Mouse (Mus musculus) liver, embryonic 14.5 days (tissue): ENCODE data around the gene Gm9857. TPM values are rescaled to one million over a fixed set of nuclear protein-coding genes. Genes with fewer than 3 reads are reported as not detected.
A peak's percentile ranks its signal among the peaks of the same experiment; 100 is the strongest.

ENCODE experiments used
- ATAC-seq: fragments of 200-750 bp; cut with Nextera tagmentation; 2 replicates; pipeline ENCODE4 v1.8.0; 2017; ENCODE audit warnings: moderate number of reproducible peaks, mild to moderate bottlenecking, moderate library complexity; ENCODE audit not compliant: insufficient read depth
- DNase-seq, 3 experiments: peaks; one replicate each; pipeline ENCODE4 v3.0.0-alpha.2; 2012 to 2013; ENCODE audit warnings: low read depth in 3 of 3, low spot score in 3 of 3
- H3K27ac ChIP-seq: fragments of 300-500 bp; sonication (generic); 2 replicates; pipeline ENCODE4 v1.5.1; 2014; ENCODE audit warnings: moderate library complexity, mild to moderate bottlenecking, control low read depth, inconsistent platforms
- H3K27me3 ChIP-seq: fragments of 300-500 bp; sonication (generic); 2 replicates; pipeline ENCODE4 v1.6.1; 2014; ENCODE audit warnings: mild to moderate bottlenecking, low read length, moderate library complexity; ENCODE audit not compliant: control insufficient read depth, insufficient read depth
- H3K36me3 ChIP-seq: fragments of 300-500 bp; sonication (generic); replicated peaks from 2 replicates; pipeline ENCODE4 v1.6.1; 2014; ENCODE audit warnings: low read depth; ENCODE audit not compliant: control insufficient read depth, insufficient read depth
- H3K4me1 ChIP-seq, 2 experiments: fragments of 200-500 bp in 1 of 2; fragments of 300-500 bp in 1 of 2; sonication (generic) in 1 of 2; replicated peaks; 2 replicates each; pipeline ENCODE4 v1.6.1; 2012 to 2014; ENCODE audit warnings: antibody characterized with exemption in 1 of 2, inconsistent platforms in 1 of 2, low read length in 1 of 2; ENCODE audit not compliant: control insufficient read depth in 2 of 2, insufficient read depth in 2 of 2
- H3K4me2 ChIP-seq: fragments of 300-500 bp; sonication (generic); 2 replicates; pipeline ENCODE4 v1.6.1; 2014; ENCODE audit warnings: low read depth, mild to moderate bottlenecking, control low read depth, moderate library complexity
- H3K4me3 ChIP-seq, 2 experiments: fragments of 200-500 bp in 1 of 2; fragments of 300-500 bp in 1 of 2; sonication (generic) in 1 of 2; 2 replicates each; pipeline ENCODE4 v1.5.1; 2012 to 2014; ENCODE audit warnings: low read depth in 2 of 2, low read length in 2 of 2, mild to moderate bottlenecking in 2 of 2, control low read depth in 1 of 2, inconsistent platforms in 1 of 2, moderate library complexity in 1 of 2; ENCODE audit not compliant: insufficient read depth in 1 of 2
- H3K9ac ChIP-seq: fragments of 300-500 bp; sonication (generic); replicated peaks from 2 replicates; pipeline ENCODE4 v1.6.1; 2014; ENCODE audit warnings: mild to moderate bottlenecking, control low read depth, moderate library complexity
- H3K9me3 ChIP-seq: fragments of 300-500 bp; sonication (generic); 2 replicates; pipeline ENCODE4 v1.6.1; 2016; ENCODE audit warnings: low read length, mixed read lengths; ENCODE audit not compliant: control insufficient read depth
- CTCF ChIP-seq: IDR thresholded peaks from 2 replicates; pipeline ENCODE4 v1.5.1; 2016; ENCODE audit warnings: antibody characterized with exemption, low read depth, control low read depth
- EP300 ChIP-seq: IDR thresholded peaks from 2 replicates; pipeline ENCODE4 v1.6.1; 2016; ENCODE audit warnings: antibody characterized with exemption, low read depth
- WGBS: fragments of 180-500 bp; shearing (Covaris S2); extraction: QIAGEN DNeasy Blood & Tissue Kit; methylation state at CpG from one replicate; pipeline ENCODE4 v1.1.7; 2014; ENCODE audit not compliant: insufficient replicate concordance; 5-methylcytosine and 5-hydroxymethylcytosine counted together
- polyA plus RNA-seq, 2 experiments: library from polyadenylated mRNA; depleted of rRNA in 1 of 2; stranded (reverse) in 1 of 2; unstranded in 1 of 2; fragments of >200 nt; fragmentation: Nextera tagmentation in 1 of 2; extraction: Ambion mirVana in 1 of 2; gene quantifications; 2 replicates each; pipeline versions ENCODE4 v1.2.1 to v1.2.3; 2012 to 2014

Gene Gm9857
- polyA plus RNA-seq, 2 experiments: not detected

DNA sequence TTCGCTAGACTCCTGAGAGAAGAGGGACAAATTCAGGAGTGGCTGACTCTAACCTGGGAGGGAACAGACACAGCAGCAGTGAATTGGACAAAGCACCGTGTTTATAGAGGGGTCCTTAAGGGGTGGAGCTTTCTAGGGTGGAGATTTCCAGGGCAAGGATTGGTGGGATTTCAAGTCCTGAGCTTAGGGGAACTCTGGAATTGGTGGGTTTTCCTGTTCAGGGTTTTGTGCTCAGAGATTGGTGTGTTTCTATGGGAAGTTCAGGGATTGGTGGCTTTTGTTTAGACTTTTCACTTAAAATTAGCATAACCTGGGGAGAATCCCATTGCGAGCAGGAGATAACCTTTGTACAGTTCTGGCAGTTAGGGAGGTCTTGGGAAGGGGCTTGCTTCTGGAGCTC is 22.3 kb downstream of the Gm9857 start:
- Histone ChIP-seq H3K9ac (no peak overlapping the region), H3K9me3 (no peaks in the 10 kb centered on the region), H3K36me3 (no peaks in the 10 kb centered on the region), H3K27ac (no peak overlapping the region), H3K4me1 (peaks cover 17 to 35% of the 10 kb centered on the region in 2 experiments), H3K4me3 (no peak overlapping the region), H3K4me2 (no peak overlapping the region), H3K27me3 (no peaks in the 10 kb centered on the region)
- 57% methylated on average over 3 of the region's 3 CpGs for WGBS
- no peak for ATAC-seq
- TF ChIP-seq CTCF (no peak), EP300 (no peak)
- DNase-seq: no peak

DNA sequence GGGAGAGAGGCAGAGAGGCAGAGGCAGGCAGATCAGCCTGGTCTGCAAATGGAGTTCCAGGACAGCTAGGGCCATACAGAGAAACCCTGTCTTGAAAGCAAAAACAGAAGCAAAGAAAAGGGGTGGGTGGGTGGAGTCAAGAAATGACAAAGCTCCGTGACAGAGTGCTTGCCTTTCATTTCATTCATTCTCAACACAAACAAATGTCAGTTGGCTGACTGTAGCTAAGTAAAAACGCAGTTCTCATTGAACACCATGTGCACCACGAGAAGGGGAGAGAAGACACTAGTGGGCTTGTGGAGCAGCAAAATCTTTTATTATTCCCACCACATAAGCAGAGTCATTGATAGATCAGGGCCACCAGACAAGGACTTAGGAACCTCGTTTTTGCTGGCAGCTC is 23.4 kb downstream of the Gm9857 start:
- ATAC-seq: no peak
- Histone ChIP-seq H3K4me1 (peaks cover 11 to 29% of the 10 kb centered on the region in 2 experiments), H3K36me3 (no peaks in the 10 kb centered on the region), H3K4me3 (no peak overlapping the region), H3K4me2 (peak overlapping the region; percentile 22), H3K27me3 (no peaks in the 10 kb centered on the region), H3K9me3 (no peaks in the 10 kb centered on the region), H3K9ac (no peak overlapping the region), H3K27ac (no peak overlapping the region)
- WGBS: 35% methylated on average over 4 of the region's 4 CpGs
- DNase-seq: no peak
- TF ChIP-seq CTCF (no peak), EP300 (no peak)

DNA sequence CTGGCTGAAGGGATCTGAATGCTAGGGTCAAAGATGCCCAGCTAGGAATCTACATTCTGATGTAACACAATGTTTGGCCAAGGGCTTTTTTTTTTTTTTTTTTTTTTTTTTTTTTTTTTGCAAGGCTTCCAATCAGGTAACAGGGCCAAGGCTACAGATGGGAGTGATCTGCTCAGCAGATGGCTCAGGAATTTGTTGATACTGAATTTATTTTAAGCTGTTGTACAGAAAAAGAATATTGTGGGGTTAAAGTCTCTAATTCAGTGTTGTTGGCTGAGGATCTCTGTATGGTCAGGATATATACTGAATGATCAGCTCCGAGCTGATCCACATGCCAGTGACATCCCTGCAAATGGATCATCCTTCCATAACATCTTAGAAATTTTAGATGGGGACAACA is 24.2 kb downstream of the Gm9857 start:
- Histone ChIP-seq H3K36me3 (no peaks in the 10 kb centered on the region), H3K27ac (no peak overlapping the region), H3K9me3 (no peaks in the 10 kb centered on the region), H3K4me3 (no peak overlapping the region), H3K27me3 (no peaks in the 10 kb centered on the region), H3K4me2 (no peak overlapping the region), H3K9ac (no peak overlapping the region), H3K4me1 (peaks cover 3 to 21% of the 10 kb centered on the region in 2 experiments)
- no peak for DNase-seq
- ATAC-seq: no peak
- TF ChIP-seq EP300 (no peak), CTCF (no peak)
- 70% methylated on average over 1 of the region's 1 CpGs for WGBS

DNA sequence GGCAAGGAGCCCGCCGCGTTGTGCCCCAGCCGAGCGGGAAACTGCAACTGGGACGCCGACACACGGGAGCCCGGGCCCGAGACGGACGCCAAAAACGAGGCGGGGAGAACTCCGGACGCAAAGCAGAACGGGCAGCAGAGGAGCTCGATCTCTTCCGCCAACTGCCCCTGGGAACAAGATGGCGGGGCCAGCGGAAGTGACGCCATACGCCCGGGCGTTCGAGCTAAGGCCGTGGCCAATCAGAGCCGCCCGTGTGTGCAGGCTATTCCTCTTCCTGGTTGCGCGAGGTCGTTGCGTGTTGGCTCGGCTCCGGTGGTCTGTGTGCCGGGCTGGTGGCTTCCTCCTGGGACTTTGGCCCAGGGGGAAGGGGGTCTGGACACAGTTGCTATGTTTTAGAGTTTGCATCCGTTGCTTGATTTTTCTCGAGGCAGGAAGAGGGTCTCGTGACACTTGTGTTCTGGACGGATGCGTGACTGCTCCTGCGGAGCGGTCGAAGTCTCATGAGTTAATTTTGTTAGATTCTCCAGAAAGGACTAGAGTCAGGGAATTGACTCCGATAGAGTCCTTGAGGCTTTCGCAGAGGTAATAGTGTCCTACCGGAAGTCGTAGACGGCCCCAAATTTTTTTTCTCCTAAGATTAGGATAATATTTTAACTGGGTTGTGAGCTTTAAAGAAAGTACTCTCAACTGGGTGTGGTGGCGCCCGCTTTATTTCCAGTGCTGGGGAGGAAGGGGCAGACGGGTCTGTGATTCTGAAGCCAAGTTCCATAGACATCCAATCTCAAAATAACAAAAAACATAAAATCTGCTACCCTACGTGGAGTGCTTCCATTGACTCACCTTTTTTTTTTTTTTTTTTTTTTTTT is 28.5 kb downstream of the Gm9857 start, which contains the start of gene Prpf38b:
TSS of gene Prpf38b (minus strand) at position 180 of the 866 bp plus-strand sequence.
- Histone ChIP-seq H3K4me1 (peaks cover 13 to 15% of the 10 kb centered on the region in 2 experiments), H3K27me3 (no peaks in the 10 kb centered on the region), H3K4me2 (peak within 1 kb of the TSS; percentile 97), H3K9me3 (no peaks in the 10 kb centered on the region), H3K27ac (peak within 1 kb of the TSS; percentile 95), H3K9ac (peak within 1 kb of the TSS; percentile 97), H3K4me3 (peak within 1 kb of the TSS; percentile 93 to 99), H3K36me3 (peaks cover 22% of the 10 kb centered on the region)
- peak; percentile 89 to 91 (median 90) for DNase-seq
- under 1% methylated on average over 53 of the region's 53 CpGs for WGBS
- TF ChIP-seq EP300 (no peak), CTCF (no peak)
- ATAC-seq: peak; percentile 98

DNA sequence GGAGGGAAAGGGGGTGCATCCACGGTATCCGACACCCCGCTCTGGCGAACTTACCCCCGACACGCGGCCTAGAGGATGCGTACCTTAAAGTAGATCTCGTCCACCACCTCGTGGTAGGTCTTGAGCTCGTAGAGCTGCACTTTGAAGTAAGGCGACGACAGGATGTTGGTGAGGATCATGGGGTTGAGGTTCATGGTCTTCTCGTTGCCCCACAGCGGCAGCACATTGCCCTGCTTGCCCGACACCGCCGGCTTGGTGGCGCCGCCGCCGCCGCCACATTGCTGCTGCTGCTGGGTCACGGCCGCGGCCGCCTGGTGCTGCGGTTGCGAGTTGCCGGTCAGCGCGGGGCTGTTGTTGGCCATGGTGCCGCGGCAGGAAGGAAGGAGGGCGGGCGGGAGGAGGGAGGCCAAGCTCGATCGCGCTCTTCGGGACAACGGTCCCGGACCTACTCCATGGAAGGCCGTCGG is 29.1 kb downstream of the Gm9857 start:
- Histone ChIP-seq H3K4me2 (peak overlapping the region; percentile 97), H3K27me3 (no peaks in the 10 kb centered on the region), H3K4me3 (peak overlapping the region; percentile 93 to 99), H3K4me1 (peaks cover 12 to 13% of the 10 kb centered on the region in 2 experiments), H3K27ac (peak overlapping the region; percentile 95), H3K9me3 (no peaks in the 10 kb centered on the region), H3K36me3 (peaks cover 27% of the 10 kb centered on the region), H3K9ac (peak overlapping the region; percentile 97)
- TF ChIP-seq CTCF (peak; percentile 62), EP300 (no peak)
- under 1% methylated on average over 42 of the region's 44 CpGs for WGBS
- ATAC-seq (peak; percentile 85), DNase-seq (peak; percentile 44 to 60 (median 52))
